Mouse (Mus musculus) lung, postnatal 0 days (tissue): ENCODE results near the gene Atp6v1e2.

Experiments used
- CTCF ChIP-seq: IDR thresholded peaks from 2 replicates; pipeline ENCODE4 v1.5.1; 2016; ENCODE audit warnings: antibody characterized with exemption, mild to moderate bottlenecking
- EP300 ChIP-seq: IDR thresholded peaks from 2 replicates; pipeline ENCODE4 v1.6.1; 2016; ENCODE audit warnings: antibody characterized with exemption, mild to moderate bottlenecking, control low read depth

DNA sequence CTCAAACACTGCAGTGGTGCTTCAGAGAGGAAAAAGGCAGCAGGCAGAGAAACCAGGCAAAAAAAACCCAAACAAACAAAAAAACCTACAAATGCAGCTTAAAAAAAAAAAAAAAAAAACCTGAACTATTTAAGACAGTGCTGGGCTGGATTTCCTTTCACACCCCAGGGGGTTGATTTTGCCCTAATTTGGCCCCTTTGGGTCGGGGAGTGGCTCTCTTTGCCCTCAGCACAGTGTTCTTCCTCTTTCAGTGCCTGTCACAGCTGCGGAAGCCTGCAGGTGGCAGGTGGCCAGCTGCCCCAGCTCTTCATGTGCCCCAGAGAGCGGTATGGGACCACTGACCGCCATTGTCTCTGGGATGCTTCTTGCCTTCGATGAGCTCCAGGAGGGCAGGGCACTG lies 21.9 kb upstream of the Atp6v1e2 start:
- TF ChIP-seq CTCF: no peak
- TF ChIP-seq EP300: no peak
